Mouse (Mus musculus) gastrocnemius, postnatal 14 days (tissue): ENCODE results near the gene Mbd3l2. TPM values are rescaled to one million over a fixed set of nuclear protein-coding genes. Genes with fewer than 3 reads are reported as not detected.
"Not testable (repeated sequence)": the region's sequence is repeated elsewhere in the genome, so short reads cannot be mapped to it uniquely, and the experiment has no call there.

ENCODE experiments used
- DNase-seq: peaks from one replicate; pipeline ENCODE4 v3.0.0; 2021; ENCODE audit warnings: mixed read lengths
- intact Hi-C: fragments of 180-260 bp; cut with DNase I; formaldehyde crosslinking; loops from one replicate; pipeline ENCODE4 v1.15.1; 2025; ENCODE audit warnings: low total_unique reads
- long read RNA-seq, 2 experiments: library from polyadenylated mRNA; stranded (forward); transcript quantifications; one replicate each; pipeline ENCODE4 v2.0.0; 2021
- microRNA-seq, 2 experiments: library from miRNA; unstranded; fragments of <30 nt; microRNA quantifications; one replicate each; pipeline ENCODE4 v1.2.0; 2021
- total RNA-seq, 2 experiments: library from RNA; stranded (reverse); gene quantifications; 2 replicates each; pipeline ENCODE4 v1.2.3; 2021

Mbd3l2 gene
- not detected for total RNA-seq
- long read RNA-seq, experiment 1, result 0 reads
- long read RNA-seq, experiment 2, result 0 reads

DNA sequence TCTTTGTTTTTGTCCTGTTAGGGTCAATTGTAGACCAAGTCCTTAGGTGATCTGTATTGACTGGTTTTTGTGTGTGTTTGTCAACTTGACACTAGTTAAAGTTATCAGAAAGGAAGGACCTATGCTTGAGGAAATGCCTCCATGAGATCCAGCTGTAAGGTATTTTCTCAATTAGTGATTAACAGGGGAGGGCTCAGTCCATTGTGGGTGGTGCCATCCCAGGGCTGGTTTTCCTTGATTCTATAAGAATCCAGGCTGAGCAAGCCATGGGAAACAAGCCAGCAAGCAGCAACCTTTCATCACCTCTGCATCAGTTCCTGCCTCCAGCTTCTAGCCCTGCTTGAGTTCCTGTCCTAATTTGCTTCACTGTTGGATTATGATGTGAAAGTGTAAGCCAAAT lies at the start of gene Mbd3l2:
Gene Mbd3l2 (plus strand): TSS at position 301 of the 400 bp plus-strand sequence.
- no peak for DNase-seq
- intact Hi-C loops, result no loop called here

GRCm38 (mm10) chr9:18385782-18386181 lies 44.7 kb upstream of the Mbd3l2 start:
- intact Hi-C loops, result no loop called here
- peak; percentile 28 for DNase-seq

DNA sequence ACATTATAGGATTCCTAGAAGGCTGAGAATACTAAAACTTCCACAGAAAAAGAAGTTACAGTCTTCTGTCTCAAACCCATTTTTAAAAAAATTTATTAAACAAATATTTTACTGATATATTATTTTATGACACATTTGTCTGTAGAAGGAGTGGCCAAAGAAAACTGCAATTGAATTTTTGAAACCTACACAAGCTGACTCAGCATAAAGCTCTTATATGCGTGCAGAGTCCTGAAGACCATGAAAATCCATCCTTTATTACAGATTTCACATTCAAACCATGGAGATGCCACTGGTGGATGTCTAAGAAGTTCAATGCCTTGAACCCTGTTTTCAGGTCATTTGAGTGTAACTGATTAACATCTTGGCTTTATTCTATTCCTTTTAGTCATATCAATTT lies 30.8 kb upstream of the Mbd3l2 start:
- intact Hi-C loops, result no loop called here
- DNase-seq, result no peak

GRCm38 (mm10) chr9:18402895-18403294 lies 27.6 kb upstream of the Mbd3l2 start, which contains the start of gene Naalad2:
TSS of gene Naalad2 (minus strand) at chr9:18402995.
- DNase-seq, result not testable (repeated sequence)

DNA sequence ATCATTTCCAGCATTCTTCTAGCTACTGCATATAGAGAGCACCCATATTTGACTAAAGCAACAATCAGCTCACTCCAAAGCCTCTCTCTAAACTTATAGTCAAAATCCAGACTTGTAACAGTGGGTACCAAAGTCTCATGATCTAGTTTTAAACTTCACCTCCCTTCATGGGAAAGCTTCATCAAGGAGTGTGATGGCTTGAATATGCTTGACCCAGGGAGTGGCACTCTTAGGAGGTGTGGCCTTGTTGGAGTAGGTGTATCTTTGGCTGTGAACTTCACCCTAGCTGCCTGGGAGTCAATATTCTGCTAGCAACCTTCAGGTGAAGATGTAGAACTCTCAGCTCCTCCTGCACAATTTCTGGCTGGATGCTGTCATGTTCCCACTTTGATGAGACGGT lies 26.3 kb upstream of the Mbd3l2 start, which contains the start of gene Ubtfl1:
Gene Ubtfl1 (plus strand): TSS at position 301 of the 400 bp plus-strand sequence.
- intact Hi-C loops, result no loop called here
- no peak for DNase-seq

More at GRCm38 (mm10) chr9:18402895-18403294, 27.6 kb upstream of the Mbd3l2 start, which contains the start of gene Naalad2:
- intact Hi-C loops, result not testable (repeated sequence)

DNA sequence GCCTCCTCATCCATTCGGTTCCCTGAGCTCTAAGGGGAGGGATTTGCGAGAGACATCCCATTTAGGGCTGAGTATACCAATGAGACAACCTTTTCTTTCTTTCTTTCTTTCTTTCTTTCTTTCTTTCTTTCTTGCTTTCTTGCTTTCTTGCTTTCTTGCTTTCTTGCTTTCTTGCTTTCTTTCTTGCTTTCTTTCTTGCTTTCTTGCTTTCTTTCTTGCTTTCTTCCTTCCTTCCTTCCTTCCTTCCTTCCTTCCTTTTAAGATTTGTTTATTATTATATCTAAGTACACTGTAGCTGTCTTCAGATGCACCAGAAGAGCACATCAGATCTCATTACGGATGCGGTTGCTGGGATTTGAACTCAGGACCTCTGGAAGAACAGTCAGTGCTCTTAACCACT lies 18.1 kb upstream of the Mbd3l2 start:
- intact Hi-C loops, result not testable (repeated sequence)

GRCm38 (mm10) chr9:18431687-18432086 lies 1.2 kb downstream of the Mbd3l2 start:
- intact Hi-C loops, result no loop called here
- no peak for DNase-seq

More for the DNA sequence above, 18.1 kb upstream of the Mbd3l2 start:
- DNase-seq, result not testable (repeated sequence)

GRCm38 (mm10) chr9:18456520-18456919 lies 26.1 kb downstream of the Mbd3l2 start:
- intact Hi-C loops, result no loop called here
- DNase-seq, result no peak

- intact Hi-C loops, result no loop called here
Observed at GRCm38 (mm10) chr9:18467350-18467749, 36.9 kb downstream of the Mbd3l2 start.

GRCm38 (mm10) chr9:18468005-18468404 lies 37.6 kb downstream of the Mbd3l2 start:
- intact Hi-C loops, result no loop called here
- no peak for DNase-seq

More at GRCm38 (mm10) chr9:18467350-18467749, 36.9 kb downstream of the Mbd3l2 start:
- DNase-seq, result no peak

DNA sequence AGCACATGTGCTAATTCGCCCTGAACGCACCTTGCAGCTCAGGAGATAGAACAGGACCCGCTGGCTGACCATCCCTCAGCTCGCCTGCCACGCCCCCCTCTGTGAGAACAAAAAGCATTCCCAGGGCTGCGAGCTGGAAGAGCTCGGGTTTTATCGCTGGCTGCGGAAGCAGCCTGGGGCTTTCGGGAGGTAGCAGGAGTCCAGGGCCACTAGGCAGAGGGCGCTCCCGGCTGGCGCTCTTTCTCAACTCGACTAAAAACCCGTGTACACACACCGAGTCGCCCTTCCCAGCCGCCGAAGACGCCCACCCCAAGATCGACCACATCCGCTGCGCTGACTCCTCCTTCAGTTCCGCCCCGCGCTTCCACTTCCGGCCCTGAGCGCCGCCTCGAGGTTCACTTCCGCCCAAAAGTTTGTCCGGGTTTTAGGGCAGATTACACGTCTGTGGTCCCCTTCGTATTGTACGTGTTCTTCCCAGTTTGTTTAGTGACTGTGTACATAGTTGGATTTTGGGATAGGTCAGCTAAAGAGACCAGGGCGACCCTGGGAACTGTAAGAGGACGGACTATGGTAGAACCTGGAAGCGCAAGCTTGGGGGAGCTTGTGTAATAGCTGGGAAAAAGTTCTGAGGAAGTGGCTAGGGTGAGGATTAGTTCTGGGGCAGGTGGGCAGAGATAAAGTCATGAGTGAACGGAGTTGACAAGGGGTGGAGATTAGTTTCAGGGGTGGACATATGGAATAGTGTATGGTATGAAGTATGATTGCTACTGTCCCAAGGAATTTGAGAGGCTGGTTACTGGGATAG lies 43.1 kb downstream of the Mbd3l2 start:
- intact Hi-C loops, result no loop called here
- peak; percentile 73 for DNase-seq

- DNase-seq, result no peak
- intact Hi-C loops, result no loop called here
Observed at GRCm38 (mm10) chr9:18478168-18478567, 47.7 kb downstream of the Mbd3l2 start, which contains the start of the genes Zfp558 and Mbd3l1. TSS of gene Zfp558 (minus strand) at chr9:18478268. TSS of gene Mbd3l1 (plus strand) at chr9:18478359.

Small RNA genes lying within 50 kb of the gene (microRNA-seq; reads per million reads assigned to microRNA genes)
- 0 reads per million in 2 experiments for gene Gm22854

Other genes starting within 250 kb of the Mbd3l2 start
- gene Chordc1, start 138.5 kb upstream of the Mbd3l2 start, total RNA-seq, result 10 to 100 TPM; 39.3 to 41.3 TPM
- 1 to 10 TPM; 7.5 to 9.9 TPM for gene Naalad2, start 27.7 kb upstream of the Mbd3l2 start, total RNA-seq
- not detected for gene Ubtfl1, start 26.2 kb upstream of the Mbd3l2 start, total RNA-seq
- 1 to 10 TPM in 1 of 2 experiments, under 1 TPM in 1; 0.78 to 1.3 TPM for gene Zfp558, start 47.6 kb downstream of the Mbd3l2 start, total RNA-seq
- gene Mbd3l1, start 47.7 kb downstream of the Mbd3l2 start, total RNA-seq, result not detected
- not detected for gene Muc16, start 243.9 kb downstream of the Mbd3l2 start, total RNA-seq